Mouse (Mus musculus): ENCODE results near the gene Pkd1. TPM values are rescaled to one million over a fixed set of nuclear protein-coding genes. Genes with fewer than 3 reads are reported as not detected.
A peak's percentile ranks its signal among the peaks of the same experiment; 100 is the strongest.

Pkd1 gene
- polyA plus RNA-seq, 1 experiment from 2014 or later: 37.9 TPM

DNA sequence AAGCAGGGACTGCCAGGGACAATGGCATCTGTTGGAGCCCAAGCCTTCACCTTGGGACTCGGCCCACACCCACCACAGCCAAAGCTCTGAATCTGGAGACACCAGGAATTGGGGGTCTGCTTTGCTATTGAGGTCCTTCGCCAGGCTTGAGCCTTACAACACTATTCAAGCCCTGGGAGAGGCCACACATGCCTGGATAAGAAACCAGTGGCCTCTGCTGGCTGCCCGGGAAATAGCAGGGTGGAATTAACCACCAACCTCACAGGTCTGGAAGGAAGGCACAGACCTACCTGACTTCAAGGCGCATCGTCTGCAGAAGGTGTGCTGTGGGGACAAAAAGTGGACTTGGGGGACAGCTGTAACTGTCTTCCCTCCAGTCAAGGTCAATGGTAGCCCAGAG, 36.0 kb upstream of the Pkd1 start:
- Histone ChIP-seq H3K4me1 (ENCODE audit: control insufficient read depth, insufficient read depth, low read length) (no peaks in the 10 kb centered on the region), H3K9ac (ENCODE audit: low read depth, low read length) (no peak overlapping the region), H3K9me3 (ENCODE audit: control insufficient read depth, low read length) (no peaks in the 10 kb centered on the region), H3K4me3 (ENCODE audit: low read depth, low read length) (no peak overlapping the region), H3K27ac (replicated peaks; ENCODE audit: low read depth, low read length) (no peak overlapping the region), H3K27me3 (replicated peaks; ENCODE audit: control insufficient read depth, insufficient read depth, low read length) (no peaks in the 10 kb centered on the region), H3K36me3 (ENCODE audit: control insufficient read depth, insufficient read depth, low read length) (peaks cover 97% of the 10 kb centered on the region), H3K4me2 (ENCODE audit: low read depth, low read length) (0 out of 2 replicates have a peak overlapping the region, but pooled peaks have one; percentile 12)
- ATAC-seq (ENCODE audit: low read depth) (peak; percentile 50; the same call in 1 of the 2 replicates), DNase-seq (ENCODE audit: low spot score) (peak; percentile 62)
- WGBS: 55% methylated on average over 5 of the region's 5 CpGs

DNA sequence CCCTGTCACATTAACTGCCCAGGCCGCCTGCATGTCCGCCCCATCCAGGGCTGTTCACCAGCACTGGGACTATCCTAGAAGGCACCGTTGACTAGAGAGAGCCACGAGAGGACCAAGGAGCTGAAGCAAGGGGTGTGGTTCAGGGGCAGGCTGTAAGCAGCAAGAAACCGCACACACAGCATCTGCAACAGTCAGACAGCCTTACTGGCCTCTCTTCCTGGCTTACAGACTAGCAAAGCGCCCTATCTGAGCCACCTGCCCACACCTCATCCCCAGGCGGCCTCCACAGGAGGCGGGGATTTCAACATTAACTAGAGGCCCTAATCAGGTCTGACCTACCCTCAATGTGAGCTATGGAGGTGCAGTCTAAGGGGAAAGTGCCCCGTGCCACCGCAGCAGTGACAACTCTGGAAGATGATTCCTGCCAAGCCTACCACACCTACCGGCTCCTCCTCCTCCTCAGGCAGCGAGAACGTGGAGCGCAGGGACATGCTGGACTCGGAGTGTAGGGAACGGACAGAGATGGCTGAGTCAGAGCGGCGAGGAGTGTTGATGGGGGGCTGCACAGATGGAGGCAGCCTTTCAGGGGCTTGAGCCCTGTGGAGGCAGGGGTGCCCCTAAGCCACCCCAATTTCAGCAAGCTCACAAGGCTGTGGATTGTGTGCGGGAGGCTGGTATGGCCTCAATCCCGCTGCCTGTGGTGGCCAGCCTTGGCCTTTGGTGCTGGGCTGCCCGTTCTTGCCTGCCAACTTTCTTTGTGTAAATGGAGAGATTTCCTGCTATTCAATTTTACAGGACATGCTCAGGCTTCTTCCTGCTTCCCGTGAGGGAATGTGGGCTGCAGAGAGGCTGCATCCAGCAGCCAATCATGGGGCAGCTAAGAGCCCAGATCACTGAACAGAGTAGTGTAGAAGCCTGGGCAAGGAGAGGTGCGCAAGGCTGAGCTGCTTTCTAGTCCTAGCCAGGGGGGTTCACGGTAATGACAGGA, 35.1 kb upstream of the Pkd1 start:
- DNase-seq (ENCODE audit: low spot score) (no peak), ATAC-seq (ENCODE audit: low read depth) (no peak)
- H3K4me1 ChIP-seq (ENCODE audit: control insufficient read depth, insufficient read depth, low read length): no peaks in the 10 kb centered on the region
- H3K9ac ChIP-seq (ENCODE audit: low read depth, low read length): peak overlapping the region; percentile 19; the same call in 1 of the 2 replicates
- WGBS: 88% methylated on average over 22 of the region's 24 CpGs
- H3K4me3 ChIP-seq (ENCODE audit: low read depth, low read length): no peak overlapping the region
- H3K36me3 ChIP-seq (ENCODE audit: control insufficient read depth, insufficient read depth, low read length): peaks cover 96% of the 10 kb centered on the region
- peak overlapping the region; percentile 12; the same call in 1 of the 2 replicates for H3K4me2 ChIP-seq (ENCODE audit: low read depth, low read length)
- no peak overlapping the region; the same call in 1 of the 2 replicates for H3K27ac ChIP-seq (replicated peaks; ENCODE audit: low read depth, low read length)
- no peaks in the 10 kb centered on the region for H3K9me3 ChIP-seq (ENCODE audit: control insufficient read depth, low read length)
- no peaks in the 10 kb centered on the region for H3K27me3 ChIP-seq (replicated peaks; ENCODE audit: control insufficient read depth, insufficient read depth, low read length)

DNA sequence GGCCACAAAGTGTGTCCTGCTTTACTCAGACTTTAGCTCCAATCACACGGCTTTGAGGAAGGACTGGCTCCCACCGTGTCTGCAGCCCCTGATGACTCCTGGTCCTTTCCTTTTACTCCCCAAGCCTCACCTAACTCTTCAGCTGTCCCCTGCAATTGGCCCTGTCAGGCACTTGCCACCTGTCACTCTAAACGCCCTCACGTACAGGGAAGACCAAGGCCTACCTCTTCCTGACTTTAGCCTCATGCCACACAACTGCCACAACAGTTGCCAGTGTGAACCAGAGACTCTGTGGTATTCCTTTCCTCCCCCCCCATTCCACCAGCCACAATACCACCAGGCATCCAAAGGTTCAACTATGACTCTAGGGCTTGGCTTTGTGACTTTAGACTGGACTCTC, 29.2 kb upstream of the Pkd1 start:
- 99% methylated on average over 4 of the region's 4 CpGs for WGBS
- Histone ChIP-seq H3K27ac (replicated peaks; ENCODE audit: low read depth, low read length) (no peak overlapping the region), H3K36me3 (ENCODE audit: control insufficient read depth, insufficient read depth, low read length) (peaks cover 51% of the 10 kb centered on the region), H3K4me1 (ENCODE audit: control insufficient read depth, insufficient read depth, low read length) (no peaks in the 10 kb centered on the region), H3K4me3 (ENCODE audit: low read depth, low read length) (no peak overlapping the region), H3K4me2 (ENCODE audit: low read depth, low read length) (no peak overlapping the region), H3K27me3 (replicated peaks; ENCODE audit: control insufficient read depth, insufficient read depth, low read length) (no peaks in the 10 kb centered on the region), H3K9ac (ENCODE audit: low read depth, low read length) (no peak overlapping the region; the same call in 1 of the 2 replicates), H3K9me3 (ENCODE audit: control insufficient read depth, low read length) (no peaks in the 10 kb centered on the region)
- no peak for DNase-seq (ENCODE audit: low spot score)
- ATAC-seq (ENCODE audit: low read depth): no peak

DNA sequence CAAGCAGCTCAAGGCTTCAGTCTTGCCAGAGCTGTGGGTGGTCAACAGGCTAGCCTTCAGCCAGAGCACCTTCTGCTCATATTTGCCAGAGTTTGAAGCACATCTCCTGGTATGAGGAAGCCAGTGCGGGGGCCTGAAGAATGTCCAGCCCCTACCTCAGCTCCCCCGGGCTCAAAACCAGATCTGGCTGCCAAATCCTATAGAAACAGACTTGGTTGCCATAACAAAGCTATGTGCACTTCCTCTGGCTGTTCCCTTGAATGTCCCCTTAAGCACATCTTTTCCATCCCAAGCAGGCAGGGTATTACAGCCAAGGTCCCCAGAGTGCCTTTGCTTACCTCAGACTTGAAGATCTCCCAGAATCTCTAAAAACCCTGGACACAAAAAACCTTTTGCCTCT, 24.9 kb upstream of the Pkd1 start:
- Histone ChIP-seq H3K36me3 (ENCODE audit: control insufficient read depth, insufficient read depth, low read length) (peaks cover 23% of the 10 kb centered on the region), H3K27me3 (replicated peaks; ENCODE audit: control insufficient read depth, insufficient read depth, low read length) (no peaks in the 10 kb centered on the region), H3K9me3 (ENCODE audit: control insufficient read depth, low read length) (no peaks in the 10 kb centered on the region), H3K4me1 (ENCODE audit: control insufficient read depth, insufficient read depth, low read length) (peaks cover 12% of the 10 kb centered on the region), H3K4me3 (ENCODE audit: low read depth, low read length) (no peak overlapping the region), H3K4me2 (ENCODE audit: low read depth, low read length) (no peak overlapping the region), H3K9ac (ENCODE audit: low read depth, low read length) (peak overlapping the region; percentile 49; the same call in 1 of the 2 replicates), H3K27ac (replicated peaks; ENCODE audit: low read depth, low read length) (no peak overlapping the region; the same call in 1 of the 2 replicates)
- WGBS: 79% methylated on average over 2 of the region's 2 CpGs
- DNase-seq (ENCODE audit: low spot score): peak; percentile 66
- ATAC-seq (ENCODE audit: low read depth): no peak

DNA sequence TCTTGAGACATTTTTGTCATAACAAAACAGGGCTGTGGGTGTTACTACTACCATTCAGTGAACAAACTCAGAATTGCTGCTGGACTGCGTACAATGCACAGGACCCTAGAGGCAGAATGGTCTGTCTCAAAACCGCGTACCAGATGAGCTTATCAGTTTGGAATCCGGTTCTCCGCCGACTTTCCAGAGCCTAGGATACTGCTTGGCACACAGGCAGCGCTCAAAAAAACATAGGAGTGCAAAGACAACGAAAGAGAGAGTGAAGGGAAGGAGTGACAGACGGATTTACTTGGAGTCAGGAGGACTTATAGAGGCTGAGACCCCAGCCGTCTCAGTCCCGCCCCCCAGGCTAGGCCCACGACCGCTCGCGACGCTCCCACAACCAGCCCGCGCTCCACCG, 22.3 kb upstream of the Pkd1 start:
- Histone ChIP-seq H3K9ac (ENCODE audit: low read depth, low read length) (peak overlapping the region; percentile 90), H3K4me2 (ENCODE audit: low read depth, low read length) (peak overlapping the region; percentile 75), H3K36me3 (ENCODE audit: control insufficient read depth, insufficient read depth, low read length) (peaks cover 29% of the 10 kb centered on the region), H3K27me3 (replicated peaks; ENCODE audit: control insufficient read depth, insufficient read depth, low read length) (no peaks in the 10 kb centered on the region), H3K9me3 (ENCODE audit: control insufficient read depth, low read length) (no peaks in the 10 kb centered on the region), H3K4me1 (ENCODE audit: control insufficient read depth, insufficient read depth, low read length) (peaks cover 17% of the 10 kb centered on the region), H3K4me3 (ENCODE audit: low read depth, low read length) (peak overlapping the region; percentile 95), H3K27ac (replicated peaks; ENCODE audit: low read depth, low read length) (peak overlapping the region; percentile 91)
- ATAC-seq (ENCODE audit: low read depth) (no peak; the same call in 1 of the 2 replicates), DNase-seq (ENCODE audit: low spot score) (peak; percentile 61)
- 0% methylated on average over 13 of the region's 19 CpGs for WGBS

DNA sequence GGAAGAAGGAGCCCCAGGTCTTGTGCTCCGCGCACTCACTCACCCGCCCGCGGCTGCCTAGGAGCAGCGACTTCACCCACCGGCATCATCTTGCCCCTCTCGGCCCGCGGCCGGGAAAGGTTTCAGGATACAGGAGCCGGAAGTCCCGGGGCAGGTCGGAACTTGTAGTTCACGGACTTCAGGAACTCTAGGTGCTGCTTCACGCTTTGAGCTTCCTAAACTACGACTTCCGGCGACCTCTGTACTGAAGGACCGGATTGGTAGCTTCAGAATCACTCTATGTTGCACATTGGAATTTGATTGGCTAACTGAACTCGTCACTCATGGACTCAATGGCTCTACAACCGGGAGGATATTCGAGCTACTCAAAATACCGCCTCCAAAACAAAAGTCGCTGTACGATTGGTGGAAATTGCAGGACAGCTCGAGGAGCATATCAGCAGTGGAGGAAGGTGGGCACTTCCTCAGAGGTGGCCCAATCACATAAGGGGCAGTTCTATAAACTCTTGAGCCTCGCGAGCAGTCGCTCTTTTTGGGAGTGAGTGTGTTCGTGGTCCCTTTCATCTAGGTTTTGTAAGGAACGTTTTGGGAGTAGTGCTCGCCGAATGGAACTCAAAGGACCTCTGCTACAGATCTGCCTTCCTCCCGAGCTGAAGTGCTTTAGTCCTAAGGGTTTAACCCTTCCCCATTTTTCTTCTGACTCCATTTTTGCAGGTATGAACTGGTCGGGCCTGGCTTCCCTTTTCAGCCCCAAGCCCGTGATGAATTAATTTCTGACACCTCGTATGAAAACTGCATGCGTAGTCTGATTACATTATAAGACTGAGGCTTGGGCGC, 21.7 kb upstream of the Pkd1 start, which contains the start of gene Traf7:
Gene Traf7, minus strand, starts transcription at position 216 of the 837 bp plus-strand sequence.
- peak within 1 kb of the TSS; percentile 90 for H3K4me2 ChIP-seq (ENCODE audit: low read depth, low read length)
- H3K9ac ChIP-seq (ENCODE audit: low read depth, low read length): peak within 1 kb of the TSS; percentile 90
- H3K9me3 ChIP-seq (ENCODE audit: control insufficient read depth, low read length): no peaks in the 10 kb centered on the region
- no peaks in the 10 kb centered on the region for H3K27me3 ChIP-seq (replicated peaks; ENCODE audit: control insufficient read depth, insufficient read depth, low read length)
- WGBS: under 1% methylated on average over 35 of the region's 40 CpGs
- peak within 1 kb of the TSS; percentile 91 for H3K27ac ChIP-seq (replicated peaks; ENCODE audit: low read depth, low read length)
- H3K36me3 ChIP-seq (ENCODE audit: control insufficient read depth, insufficient read depth, low read length): peaks cover 28% of the 10 kb centered on the region
- DNase-seq (ENCODE audit: low spot score) (peak; percentile 100), ATAC-seq (ENCODE audit: low read depth) (peak; percentile 98)
- H3K4me1 ChIP-seq (ENCODE audit: control insufficient read depth, insufficient read depth, low read length): peaks cover 19% of the 10 kb centered on the region
- H3K4me3 ChIP-seq (ENCODE audit: low read depth, low read length): peak within 1 kb of the TSS; percentile 95

DNA sequence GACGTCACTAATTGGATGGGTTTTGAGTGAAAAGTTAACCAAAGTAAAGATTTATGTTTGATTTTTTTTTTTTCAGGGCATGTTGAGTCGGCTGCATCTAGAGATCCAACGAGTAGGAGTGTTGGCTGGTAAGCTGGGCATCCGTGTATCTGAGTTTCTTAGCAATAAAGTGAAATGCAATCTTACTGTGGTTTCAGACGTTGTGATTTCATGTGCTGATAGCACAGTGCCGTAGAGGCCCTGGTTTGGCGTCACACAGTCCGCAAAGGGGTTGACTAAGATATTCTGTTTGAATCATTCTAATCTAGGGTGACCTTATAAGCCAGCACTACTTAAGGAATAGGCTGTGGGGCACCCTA, 21.1 kb upstream of the Pkd1 start:
- peak overlapping the region; percentile 79 for H3K9ac ChIP-seq (ENCODE audit: low read depth, low read length)
- no peak for DNase-seq (ENCODE audit: low spot score)
- H3K9me3 ChIP-seq (ENCODE audit: control insufficient read depth, low read length): no peaks in the 10 kb centered on the region
- peak overlapping the region; percentile 85 for H3K27ac ChIP-seq (replicated peaks; ENCODE audit: low read depth, low read length)
- peaks cover 24% of the 10 kb centered on the region for H3K36me3 ChIP-seq (ENCODE audit: control insufficient read depth, insufficient read depth, low read length)
- ATAC-seq (ENCODE audit: low read depth): no peak
- no peaks in the 10 kb centered on the region for H3K27me3 ChIP-seq (replicated peaks; ENCODE audit: control insufficient read depth, insufficient read depth, low read length)
- under 1% methylated on average over 8 of the region's 8 CpGs for WGBS
- peak overlapping the region; percentile 58 for H3K4me3 ChIP-seq (ENCODE audit: low read depth, low read length)
- H3K4me1 ChIP-seq (ENCODE audit: control insufficient read depth, insufficient read depth, low read length): peaks cover 24% of the 10 kb centered on the region
- H3K4me2 ChIP-seq (ENCODE audit: low read depth, low read length): peak overlapping the region; percentile 90

DNA sequence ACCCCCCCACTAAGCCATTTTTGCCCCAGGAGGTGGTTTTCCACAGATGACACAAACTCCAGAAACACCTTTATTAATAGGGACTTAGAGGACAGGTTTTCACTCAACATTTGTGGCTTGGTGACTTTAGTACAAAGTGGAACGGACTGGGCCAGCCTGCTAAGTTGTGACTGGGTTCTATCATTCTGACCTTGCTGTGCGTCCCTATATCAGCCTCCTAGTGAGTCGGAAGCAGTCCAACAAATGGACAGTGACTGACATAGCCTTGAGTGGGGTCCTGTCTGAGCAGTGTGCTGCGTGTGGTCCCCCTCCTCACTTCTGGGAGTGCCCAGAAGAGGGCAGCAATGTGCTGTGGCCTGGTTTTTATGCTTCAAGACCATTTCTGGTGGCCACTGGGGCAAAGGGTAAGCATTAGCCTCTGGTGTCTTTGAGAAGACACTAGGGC, 20.6 kb upstream of the Pkd1 start:
- H3K4me3 ChIP-seq (ENCODE audit: low read depth, low read length): peak overlapping the region; percentile 58
- WGBS: 2% methylated on average over 4 of the region's 4 CpGs
- H3K27me3 ChIP-seq (replicated peaks; ENCODE audit: control insufficient read depth, insufficient read depth, low read length): no peaks in the 10 kb centered on the region
- no peak for ATAC-seq (ENCODE audit: low read depth)
- peak overlapping the region; percentile 90 for H3K4me2 ChIP-seq (ENCODE audit: low read depth, low read length)
- H3K9me3 ChIP-seq (ENCODE audit: control insufficient read depth, low read length): no peaks in the 10 kb centered on the region
- H3K36me3 ChIP-seq (ENCODE audit: control insufficient read depth, insufficient read depth, low read length): peaks cover 24% of the 10 kb centered on the region
- H3K9ac ChIP-seq (ENCODE audit: low read depth, low read length): peak overlapping the region; percentile 79
- peak overlapping the region; percentile 85 for H3K27ac ChIP-seq (replicated peaks; ENCODE audit: low read depth, low read length)
- DNase-seq (ENCODE audit: low spot score): peak; percentile 70
- peaks cover 24% of the 10 kb centered on the region for H3K4me1 ChIP-seq (ENCODE audit: control insufficient read depth, insufficient read depth, low read length)
